Mouse (Mus musculus): ENCODE results near the gene Cep78.

Gene Cep78

DNA sequence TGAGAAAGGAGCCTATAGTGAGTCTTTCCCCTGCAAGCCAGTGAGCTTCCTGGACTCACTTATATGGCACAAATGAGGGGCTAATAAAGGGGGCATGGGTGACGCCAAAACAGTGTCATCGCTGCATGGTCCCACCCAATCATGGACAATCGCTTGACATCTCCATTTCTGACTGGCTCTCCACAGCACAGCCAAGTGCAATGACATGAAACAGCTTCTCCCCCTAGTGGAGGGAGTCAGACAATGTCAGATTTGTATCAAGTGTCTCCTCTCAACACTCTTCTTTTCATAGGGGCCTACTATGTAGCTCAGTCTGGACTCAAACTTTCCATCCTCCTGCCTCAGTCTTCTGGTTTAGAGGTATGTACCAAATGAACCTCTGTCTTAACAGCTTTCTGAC, 19.7 kb downstream of the Cep78 start:
- DNase-seq (ENCODE audit: low spot score), result peak; percentile 74

DNA sequence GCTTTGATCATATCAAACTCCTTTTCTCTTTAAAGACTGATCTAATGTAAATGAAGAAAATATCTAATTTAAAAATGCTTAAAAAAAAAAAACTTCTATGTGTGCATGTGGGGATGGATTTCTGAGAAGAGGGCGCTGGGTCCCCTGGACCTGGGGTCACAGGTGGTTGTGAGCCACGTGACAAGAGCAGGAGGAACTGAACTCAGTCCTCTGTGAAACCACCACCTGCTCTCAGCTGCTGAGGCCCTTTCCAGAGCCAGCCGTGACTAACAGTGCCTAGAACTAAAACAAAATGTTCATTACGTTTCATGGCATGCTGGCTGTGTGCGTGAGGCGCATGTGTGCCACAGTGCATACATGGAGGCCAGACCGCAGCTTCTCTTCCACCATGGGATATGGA, 20.3 kb downstream of the Cep78 start:
- DNase-seq (ENCODE audit: low spot score), result no peak

DNA sequence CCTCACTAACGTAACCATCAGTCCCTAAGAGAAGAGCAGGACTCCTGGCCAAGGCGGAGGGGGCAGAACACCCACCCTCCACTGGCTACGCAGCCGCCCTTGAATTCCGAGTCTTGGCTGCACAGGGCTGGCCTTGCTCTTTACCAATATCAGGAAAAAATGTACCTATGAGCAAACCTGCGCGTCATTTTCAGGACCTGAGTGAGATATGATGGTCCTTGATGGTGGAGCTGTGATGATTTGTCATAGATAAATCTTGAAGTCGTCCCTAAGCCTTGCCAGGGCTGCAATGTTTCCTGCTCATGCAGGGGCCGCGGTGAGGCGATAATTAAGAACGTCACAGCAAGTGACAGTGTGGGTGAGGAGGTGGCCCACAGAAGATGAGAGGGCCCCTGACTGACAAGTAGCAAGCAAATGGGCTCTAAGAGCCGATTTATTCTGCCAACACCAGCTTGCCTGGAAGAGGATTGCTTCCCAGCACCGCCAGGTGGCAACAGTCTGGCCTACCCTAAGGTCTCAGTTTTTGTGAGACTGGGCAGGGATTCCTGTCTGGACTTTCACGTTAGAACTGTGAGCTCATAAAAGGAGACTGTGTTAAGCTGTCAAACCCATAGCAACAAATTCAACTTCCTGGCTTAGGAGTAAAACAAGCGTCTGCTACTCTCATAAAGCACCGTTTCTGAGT, 21.6 kb downstream of the Cep78 start:
- DNase-seq (ENCODE audit: low spot score), result no peak

DNA sequence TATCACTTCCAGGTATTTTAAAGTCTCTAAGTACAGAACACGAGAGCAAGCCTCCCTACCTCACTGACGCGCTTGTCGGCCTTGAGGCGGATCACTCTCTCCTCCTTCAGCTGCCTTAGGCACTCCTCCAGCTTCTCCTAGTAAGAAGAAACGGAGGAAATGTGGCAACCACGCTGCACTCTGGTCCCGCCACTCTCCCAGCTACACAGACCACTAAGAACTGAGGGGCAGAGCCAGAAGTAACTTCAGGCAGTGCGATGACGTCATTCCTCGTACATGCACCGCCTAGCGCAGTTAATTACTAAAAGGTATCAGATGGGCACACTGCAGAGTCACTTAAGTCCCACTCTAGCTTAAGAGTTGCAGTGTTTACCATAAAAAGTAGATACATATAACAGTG, 22.5 kb downstream of the Cep78 start:
- DNase-seq (ENCODE audit: low spot score), result no peak

DNA sequence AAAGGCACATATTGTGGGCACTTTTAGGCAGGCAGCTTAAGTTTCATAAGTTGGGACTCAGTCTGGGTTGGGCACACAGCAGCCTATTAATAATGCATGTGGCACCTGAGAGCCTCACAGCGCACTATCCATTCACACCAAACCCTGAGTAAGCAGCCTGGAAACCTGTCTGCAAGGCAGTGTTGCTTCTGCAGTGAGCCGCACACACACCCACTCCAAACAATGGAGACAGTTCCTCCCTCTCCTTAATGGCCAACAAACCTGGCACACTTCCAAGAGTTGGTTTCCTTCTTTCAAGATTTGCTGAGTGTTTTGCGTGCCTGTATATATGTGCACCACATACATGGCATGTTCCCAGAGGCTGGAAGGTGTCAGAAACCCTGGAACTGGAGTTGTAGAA, 34.6 kb downstream of the Cep78 start:
- DNase-seq (ENCODE audit: low spot score), result no peak

DNA sequence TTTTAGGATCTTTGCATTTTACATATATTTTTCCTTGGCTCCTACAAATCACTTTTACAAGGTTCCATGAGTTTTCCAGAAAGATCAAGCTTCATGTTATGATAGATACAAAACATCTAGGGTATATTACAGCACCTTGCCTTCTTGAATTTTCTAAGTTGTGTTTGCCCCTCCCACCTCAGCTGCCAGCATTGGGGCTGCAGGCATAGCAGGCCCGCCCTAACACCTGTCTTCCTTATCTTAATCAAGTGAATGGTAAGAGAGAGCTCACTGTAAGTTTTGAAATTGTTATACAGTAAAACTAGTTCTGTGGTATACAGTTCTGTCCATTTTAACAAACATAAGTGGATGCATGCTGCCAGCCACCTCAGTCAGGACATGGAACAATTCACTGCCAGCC, 35.9 kb downstream of the Cep78 start:
- DNase-seq (ENCODE audit: low spot score), result no peak

DNA sequence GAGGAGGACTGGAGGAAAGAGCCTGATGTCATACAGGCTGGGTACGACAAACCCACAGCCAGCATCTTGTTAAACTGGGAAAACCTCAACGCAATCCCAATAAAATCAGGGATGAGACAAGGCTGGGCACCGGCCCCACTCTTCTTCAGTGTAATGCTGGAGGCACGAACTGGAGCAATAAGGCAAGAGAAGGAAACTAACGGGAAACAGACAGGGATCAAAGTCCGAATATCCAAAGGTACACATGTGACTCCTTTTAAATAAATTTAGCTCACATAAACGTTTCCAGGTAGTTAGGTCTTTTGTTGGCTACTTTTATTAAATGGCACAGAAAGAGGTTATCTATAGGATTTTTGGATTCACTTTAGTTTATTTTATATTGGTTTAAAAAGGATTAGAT, 36.4 kb downstream of the Cep78 start:
- DNase-seq (ENCODE audit: low spot score), result no peak

DNA sequence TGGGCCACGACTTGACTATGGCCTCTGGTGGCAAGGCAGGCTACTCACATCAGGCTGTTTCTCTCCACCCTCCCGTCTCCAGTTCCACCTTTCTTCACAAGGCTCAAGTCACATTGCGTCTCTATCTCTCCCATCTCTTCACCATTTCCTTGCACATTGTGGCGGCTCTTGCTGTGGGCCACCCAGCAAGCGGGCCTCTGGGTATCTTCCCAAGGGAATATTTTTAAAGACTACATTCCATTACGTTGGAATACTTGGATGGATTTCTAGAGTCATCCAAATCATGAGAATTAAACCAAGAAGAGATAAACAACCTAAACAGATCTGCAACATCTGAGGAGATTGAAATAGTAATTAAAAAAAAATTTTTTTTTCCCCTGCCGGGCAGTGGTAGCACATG, 37.6 kb downstream of the Cep78 start, which contains the start of gene Psat1:
Psat1 (minus strand) TSS at position 101 of the 400 bp plus-strand sequence.
- no peak for DNase-seq (ENCODE audit: low spot score)

DNA sequence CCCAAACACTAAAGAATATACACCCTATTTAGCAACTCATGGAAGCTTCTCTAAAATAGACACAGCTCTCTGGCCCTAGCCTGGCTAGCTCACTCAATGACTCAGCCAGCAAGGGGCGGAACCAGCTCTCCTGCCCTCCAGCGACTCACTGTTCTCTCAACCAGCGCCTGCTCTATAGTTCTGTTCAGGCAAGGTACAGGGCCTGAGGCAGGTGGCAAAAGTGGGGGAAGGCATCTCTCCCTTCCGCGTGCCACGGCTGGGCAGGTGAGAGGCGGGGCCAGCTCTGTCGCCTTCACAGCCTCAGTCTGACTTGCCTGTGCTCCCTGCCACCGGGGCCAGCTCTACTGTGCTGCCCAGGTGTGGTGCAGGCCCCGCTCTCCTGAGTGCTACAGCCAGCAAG, 38.1 kb downstream of the Cep78 start:
- DNase-seq (ENCODE audit: low spot score), result no peak

DNA sequence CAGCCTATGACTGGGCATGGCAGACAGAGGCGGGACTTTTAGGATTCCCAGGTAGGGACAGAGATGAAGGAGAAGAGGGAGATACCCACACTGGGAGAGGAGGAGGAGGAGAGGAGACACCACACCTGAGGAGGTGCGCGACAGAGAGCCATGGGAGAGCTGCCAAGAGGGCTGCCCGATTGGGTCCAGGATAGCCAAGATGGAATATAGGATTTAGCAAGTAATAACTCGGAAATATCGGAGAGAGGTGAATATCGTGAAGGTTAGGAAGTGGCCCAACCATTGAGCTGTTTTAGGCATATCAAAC, 41.7 kb downstream of the Cep78 start:
- no peak for DNase-seq (ENCODE audit: low spot score)

DNA sequence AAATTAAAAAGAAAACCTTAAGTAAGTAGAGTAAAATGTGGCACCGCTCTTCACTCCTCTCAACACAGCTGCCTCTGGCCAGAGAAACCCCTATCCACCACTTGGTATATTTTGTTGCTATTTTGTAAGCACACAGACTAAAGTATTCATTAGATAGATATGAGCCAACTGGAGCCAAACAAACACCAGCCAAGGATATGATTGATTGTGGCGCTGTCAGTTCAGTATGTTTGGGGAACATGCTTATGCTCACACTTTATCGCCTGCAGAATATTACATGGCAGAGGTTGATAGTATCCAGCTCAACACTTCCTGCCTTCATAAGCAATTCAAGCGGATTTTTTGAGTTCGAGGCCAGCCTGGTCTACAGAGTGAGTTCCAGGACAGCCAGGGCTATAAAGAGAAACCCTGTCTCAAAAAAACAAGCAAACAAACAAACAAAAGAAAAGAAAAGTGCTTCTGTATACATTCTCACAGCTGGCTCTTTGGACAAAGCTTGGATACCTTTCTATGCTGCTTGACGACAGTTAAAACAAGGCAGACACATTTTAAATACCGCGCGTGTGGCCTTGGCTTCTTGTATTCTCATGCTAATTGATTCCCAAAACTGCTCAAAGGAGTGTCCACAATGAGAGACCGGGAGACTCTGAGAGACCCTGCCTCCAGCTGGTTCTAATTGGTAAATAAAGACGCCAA, 42.2 kb downstream of the Cep78 start:
- peak; percentile 18 for DNase-seq (ENCODE audit: low spot score)

DNA sequence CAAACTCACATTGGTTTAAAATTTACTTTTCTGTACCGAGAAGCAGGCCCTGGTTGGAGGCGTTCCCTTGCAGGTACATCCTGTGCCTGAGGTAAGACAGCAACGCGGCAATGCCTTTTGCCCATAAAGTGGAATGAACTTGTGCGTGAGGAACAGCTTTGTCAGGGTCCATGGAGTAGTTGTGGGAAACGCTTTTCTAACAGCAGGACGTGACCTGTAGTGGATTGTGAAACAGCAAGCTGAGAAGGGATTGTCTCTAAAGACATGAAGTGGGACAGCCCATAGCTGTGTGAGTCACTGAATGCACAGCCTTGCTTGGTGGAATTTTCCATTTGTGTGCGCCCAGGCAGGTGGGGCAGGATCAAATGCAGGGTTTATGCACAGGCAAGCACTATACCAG, 43.4 kb downstream of the Cep78 start:
- DNase-seq (ENCODE audit: low spot score), result no peak

DNA sequence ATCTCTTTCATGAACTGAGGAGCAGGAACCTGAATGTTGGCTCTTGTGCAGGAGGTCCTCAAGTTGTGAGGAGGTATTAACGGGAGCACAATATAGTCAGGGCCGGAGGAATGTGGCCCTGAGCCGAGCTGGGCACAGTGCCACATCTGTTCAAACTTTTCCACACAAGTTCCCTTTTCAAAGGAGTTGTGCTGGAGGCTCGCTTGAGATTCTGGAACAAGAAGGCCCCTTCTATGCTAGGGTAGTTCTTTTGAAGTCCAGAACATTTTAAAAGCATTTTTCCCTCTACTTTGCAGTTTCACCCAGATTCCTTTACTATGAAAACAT, 59.1 kb downstream of the Cep78 start:
- peak; percentile 25 for DNase-seq (ENCODE audit: low spot score)

DNA sequence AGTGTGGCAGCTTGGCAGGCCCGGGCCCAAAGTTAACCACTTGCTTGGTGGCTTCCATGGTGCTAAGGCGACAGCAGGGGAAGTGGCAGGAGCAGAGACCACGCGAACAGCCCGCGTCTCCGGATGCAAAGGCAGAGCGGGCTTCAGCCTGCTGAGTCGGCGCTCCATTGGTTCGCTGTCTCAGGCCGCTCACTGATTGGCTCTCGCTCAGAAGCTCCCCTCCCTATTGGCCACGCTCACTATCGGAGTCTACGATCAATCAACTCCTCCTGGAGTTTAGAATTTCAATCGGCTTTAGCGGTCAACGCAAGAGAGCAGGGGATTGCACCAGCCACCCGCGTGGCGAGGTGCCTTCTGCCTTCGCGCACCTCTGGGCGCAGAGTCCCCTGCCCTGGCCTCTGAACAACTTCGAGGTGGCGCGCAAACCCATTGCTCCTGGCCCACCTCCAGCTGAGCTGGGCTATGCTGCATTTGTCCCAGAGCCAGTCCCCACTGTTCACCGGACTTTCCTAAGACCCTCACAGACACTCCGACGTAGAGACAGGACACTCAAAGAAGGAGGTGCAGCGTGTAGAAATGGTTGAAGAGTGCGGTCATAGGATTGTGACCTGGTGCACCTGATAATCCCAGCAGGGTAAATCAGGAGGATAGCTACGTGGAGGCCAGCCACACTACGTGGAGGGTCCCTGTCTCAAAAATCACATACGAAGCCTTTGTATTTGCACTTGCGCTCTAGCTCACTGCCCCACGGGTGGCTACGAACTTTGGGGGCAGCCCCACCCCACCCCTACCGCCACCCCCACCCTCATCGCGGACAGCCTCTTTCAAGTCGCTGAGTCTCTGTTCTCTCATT, 59.7 kb downstream of the Cep78 start:
- peak; percentile 97 for DNase-seq (ENCODE audit: low spot score)

DNA sequence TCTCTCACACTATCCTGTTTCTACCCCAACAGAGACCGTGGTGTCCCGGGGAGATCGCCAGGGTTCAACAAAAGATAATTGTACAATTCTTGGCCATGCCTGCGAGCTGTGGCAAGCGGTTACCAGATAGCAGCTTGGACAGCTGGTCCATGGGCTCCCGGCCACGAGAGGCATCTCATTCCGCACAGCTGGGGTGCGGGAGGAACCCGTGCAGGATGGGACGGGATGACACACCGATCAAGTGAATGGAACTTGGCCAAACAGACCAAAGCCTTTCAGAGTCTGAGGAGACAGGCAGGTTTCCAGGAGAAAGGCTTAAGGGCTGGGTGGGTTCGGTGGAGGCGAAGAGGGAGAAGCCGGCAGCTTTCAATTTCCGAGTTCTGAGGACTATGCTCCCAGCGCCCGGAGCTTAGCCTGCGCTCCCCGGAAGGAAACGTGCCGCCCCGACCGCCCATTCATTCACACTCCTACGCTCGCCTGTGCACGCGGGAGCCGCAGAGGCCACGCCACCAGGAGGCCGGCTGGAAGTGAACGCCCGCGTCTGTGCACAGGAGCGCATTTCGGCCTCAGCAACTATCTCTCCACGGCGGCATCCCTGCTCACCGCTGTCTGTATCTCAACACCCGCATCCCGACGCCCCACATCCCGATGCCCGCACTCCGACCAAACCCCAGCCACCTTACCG, 60.5 kb downstream of the Cep78 start:
- DNase-seq (ENCODE audit: low spot score), result peak; percentile 59

DNA sequence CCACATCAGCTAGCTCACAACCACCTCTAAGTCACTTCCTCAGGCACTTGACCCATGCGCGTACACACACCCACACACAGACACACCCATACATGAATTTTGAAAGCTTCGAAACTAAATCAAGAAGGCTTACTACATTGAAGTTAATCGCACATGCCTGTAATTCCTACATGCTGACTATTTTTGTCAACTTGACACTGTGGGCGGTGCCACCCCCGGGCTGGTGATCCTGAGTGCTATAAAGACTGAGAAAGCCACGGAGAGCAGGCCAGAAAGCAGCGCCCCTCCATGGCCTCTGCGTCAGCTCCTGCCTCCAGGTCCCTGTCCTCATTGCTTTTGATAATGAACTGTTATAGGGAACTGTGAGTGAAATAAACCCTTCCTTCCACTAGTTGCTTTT, 61.4 kb downstream of the Cep78 start:
- peak; percentile 37 for DNase-seq (ENCODE audit: low spot score)

DNA sequence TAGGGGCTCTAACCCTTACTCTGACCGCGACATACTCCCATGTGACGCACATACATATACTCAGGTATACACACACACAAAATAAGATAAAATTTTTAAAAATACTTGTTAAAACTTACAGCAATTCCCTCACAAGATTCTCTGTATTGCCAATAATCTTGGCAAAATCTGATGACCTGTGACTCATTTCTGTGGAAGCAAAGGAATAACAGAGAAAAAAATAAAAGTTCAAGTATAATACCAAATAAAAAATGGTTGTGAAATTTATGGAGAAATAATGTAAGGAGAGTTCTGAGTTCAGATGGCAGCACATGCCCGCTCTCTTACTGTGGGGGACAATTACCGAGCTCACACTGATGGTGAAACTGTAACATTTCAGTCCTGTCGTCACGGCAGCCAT, 65.5 kb downstream of the Cep78 start:
- no peak for DNase-seq (ENCODE audit: low spot score)

DNA sequence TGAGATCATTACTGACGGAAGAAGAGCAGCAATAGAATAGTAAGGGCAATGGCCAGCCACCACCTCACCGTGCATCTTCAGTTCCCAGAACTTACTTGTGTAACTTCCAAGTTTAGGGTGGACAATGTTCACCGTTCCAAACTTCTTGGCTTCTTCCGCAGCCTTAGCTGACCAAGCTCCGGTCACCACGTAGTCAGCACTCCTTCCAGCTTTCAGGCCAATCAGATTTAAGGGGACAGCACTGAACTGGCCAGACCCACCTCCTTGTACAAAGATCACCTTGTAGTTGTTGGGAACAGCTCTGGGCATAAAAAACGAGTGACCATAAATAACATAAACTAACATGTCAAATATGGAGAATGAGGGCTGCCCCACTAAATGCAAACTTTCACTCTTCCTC, 66.7 kb downstream of the Cep78 start:
- DNase-seq (ENCODE audit: low spot score), result no peak

DNA sequence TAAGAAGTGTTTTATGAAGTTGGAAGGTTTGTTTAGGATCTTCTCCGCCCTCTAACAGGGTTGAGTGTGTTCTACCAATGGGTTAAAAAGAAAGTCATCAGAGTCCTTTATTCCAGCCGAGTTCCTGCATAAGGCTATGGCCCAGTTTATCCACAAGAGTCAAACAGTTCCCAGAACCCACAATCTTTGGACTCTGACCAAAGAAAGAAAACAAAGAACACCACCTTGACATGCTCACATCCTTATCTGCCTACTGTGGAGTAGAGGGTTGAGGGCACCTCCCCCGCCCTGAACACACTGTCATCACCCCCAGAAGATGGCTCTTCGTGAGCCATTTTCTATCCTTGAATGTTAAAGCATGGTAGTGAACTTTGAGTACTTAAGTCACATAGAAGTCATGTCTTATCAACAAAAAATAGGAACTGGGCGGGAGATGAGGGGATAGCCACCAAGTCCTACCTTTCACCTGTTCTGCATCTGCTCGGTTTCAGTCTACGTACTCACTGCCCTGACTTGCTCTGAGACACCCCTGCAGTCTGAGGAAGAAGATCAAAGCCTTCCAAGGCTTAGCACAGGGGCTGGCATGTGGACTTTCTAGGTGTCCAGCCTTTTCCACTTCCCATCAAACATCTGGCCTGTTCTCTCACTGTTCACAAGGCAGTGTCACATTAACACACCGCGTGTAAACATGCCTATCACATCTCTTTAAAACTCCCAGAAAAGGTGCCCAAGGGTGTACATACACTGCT, 71.4 kb downstream of the Cep78 start:
- DNase-seq (ENCODE audit: low spot score), result no peak

DNA sequence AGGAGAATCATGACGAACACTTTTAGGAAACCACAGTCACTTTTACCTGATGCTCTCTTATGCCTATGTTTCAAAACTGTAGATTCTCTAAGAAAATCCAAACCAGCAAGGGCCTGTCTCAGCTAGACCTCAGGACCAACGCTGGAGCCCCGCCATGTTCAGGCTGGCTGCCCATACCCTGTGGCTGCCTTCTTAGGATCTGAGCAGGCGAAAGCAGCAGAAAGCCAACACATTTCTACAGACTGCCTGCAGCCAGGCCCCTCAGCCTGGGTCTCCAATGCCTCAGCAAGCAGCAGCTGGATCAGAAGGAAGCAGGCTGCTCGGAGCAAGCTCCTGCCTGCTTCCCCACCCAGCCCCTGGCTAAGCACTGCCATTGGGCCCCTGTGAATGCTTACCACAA, 73.3 kb downstream of the Cep78 start:
- DNase-seq (ENCODE audit: low spot score), result no peak

DNA sequence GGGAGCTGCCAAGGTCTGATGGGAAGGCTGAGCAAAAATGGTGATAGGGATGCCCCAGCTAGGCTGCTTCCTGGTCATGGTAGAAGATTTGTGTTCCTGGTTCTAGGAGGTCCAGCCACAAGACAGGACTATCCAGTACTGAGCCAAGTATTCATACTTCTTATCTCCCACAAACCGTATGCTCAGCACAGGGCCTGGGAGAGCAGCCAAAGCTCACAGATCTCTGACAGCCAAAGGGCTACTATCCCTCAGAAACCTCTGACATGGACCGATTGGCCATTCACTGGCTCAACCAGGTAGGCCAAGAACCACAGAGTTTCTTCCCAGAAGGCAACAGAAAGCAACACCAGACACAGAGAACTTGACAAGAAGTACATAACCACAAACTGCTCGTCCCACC, 73.8 kb downstream of the Cep78 start:
- DNase-seq (ENCODE audit: low spot score), result no peak

DNA sequence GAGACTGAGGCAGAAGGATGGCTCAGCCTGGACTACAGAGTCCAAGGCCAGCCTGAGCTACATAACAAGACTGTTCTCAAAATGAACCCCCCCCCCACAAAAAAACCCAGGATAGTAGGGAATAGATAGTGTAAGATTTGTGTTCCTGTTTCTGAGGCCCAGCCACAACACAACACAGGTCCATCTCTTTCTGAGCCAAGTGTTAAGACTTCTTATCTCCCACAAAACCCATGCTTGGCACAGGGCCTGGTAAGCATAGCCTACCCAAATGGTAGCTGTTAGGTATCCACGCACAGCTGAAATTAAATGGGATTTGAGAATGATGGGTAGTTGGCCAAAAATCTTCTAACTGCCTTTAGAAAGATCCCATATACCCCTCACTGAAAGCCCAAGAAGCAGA, 74.3 kb downstream of the Cep78 start:
- DNase-seq (ENCODE audit: low spot score), result no peak
